Mouse (Mus musculus): ENCODE results near the gene Taf8.

Taf8 gene

GRCm38 (mm10) chr17:47458310-47458709 is 43.8 kb downstream of the Taf8 start:
- no peak for DNase-seq (ENCODE audit: low spot score in 2 of 2)

- DNase-seq (ENCODE audit: low spot score in 2 of 2), result no peak
Observed at GRCm38 (mm10) chr17:47454675-47455074, 47.4 kb downstream of the Taf8 start.

- no peak for DNase-seq (ENCODE audit: low spot score in 2 of 2)
Observed at GRCm38 (mm10) chr17:47452886-47453285, 49.2 kb downstream of the Taf8 start.

GRCm38 (mm10) chr17:47450880-47451565 is 51.1 kb downstream of the Taf8 start:
- no peak for DNase-seq (ENCODE audit: low spot score in 2 of 2)

GRCm38 (mm10) chr17:47450239-47450638 is 51.9 kb downstream of the Taf8 start:
- no peak for DNase-seq (ENCODE audit: low spot score in 2 of 2)

GRCm38 (mm10) chr17:47449432-47449831 is 52.7 kb downstream of the Taf8 start:
- no peak for DNase-seq (ENCODE audit: low spot score in 2 of 2)

- DNase-seq (ENCODE audit: low spot score in 2 of 2), result no peak
Observed at GRCm38 (mm10) chr17:47448523-47449372, 53.3 kb downstream of the Taf8 start.

- no peak for DNase-seq (ENCODE audit: low spot score in 2 of 2)
Observed at GRCm38 (mm10) chr17:47446561-47446960, 55.5 kb downstream of the Taf8 start.

GRCm38 (mm10) chr17:47446025-47446424 is 56.1 kb downstream of the Taf8 start:
- no peak for DNase-seq (ENCODE audit: low spot score in 2 of 2)

- DNase-seq (ENCODE audit: low spot score in 2 of 2), result no peak
Observed at GRCm38 (mm10) chr17:47445518-47445917, 56.6 kb downstream of the Taf8 start.

GRCm38 (mm10) chr17:47444113-47444512 is 58.0 kb downstream of the Taf8 start:
- no peak for DNase-seq (ENCODE audit: low spot score in 2 of 2)

GRCm38 (mm10) chr17:47442271-47442670 is 59.8 kb downstream of the Taf8 start:
- DNase-seq (ENCODE audit: low spot score in 2 of 2), result no peak

- DNase-seq (ENCODE audit: low spot score in 2 of 2), result no peak
Observed at GRCm38 (mm10) chr17:47441296-47442051, 60.6 kb downstream of the Taf8 start.

GRCm38 (mm10) chr17:47440359-47440890 is 61.7 kb downstream of the Taf8 start:
- no peak for DNase-seq (ENCODE audit: low spot score in 2 of 2)

GRCm38 (mm10) chr17:47439396-47440028 is 62.6 kb downstream of the Taf8 start:
- no peak for DNase-seq (ENCODE audit: low spot score in 2 of 2)

- no peak for DNase-seq (ENCODE audit: low spot score in 2 of 2)
Observed at GRCm38 (mm10) chr17:47438611-47439010, 63.5 kb downstream of the Taf8 start.

GRCm38 (mm10) chr17:47436907-47437547 is 65.1 kb downstream of the Taf8 start, which contains the start of gene 1700001C19Rik:
Gene 1700001C19Rik (minus strand): TSS chr17:47437376.
- no peak for DNase-seq (ENCODE audit: low spot score in 2 of 2)

GRCm38 (mm10) chr17:47436156-47436906 is 65.8 kb downstream of the Taf8 start, which contains the start of gene AI661453:
Gene AI661453 (plus strand): TSS chr17:47436615.
- no peak for DNase-seq (ENCODE audit: low spot score in 2 of 2)

All from frontal cortex, postnatal 36 days (tissue).